Mouse (Mus musculus): ENCODE measurements around the gene Grm1. TPM values are rescaled to one million over a fixed set of nuclear protein-coding genes. Genes with fewer than 3 reads are reported as not detected.

Gene Grm1
- polyA plus RNA-seq, 2 experiments from 2014 or later: not detected

DNA sequence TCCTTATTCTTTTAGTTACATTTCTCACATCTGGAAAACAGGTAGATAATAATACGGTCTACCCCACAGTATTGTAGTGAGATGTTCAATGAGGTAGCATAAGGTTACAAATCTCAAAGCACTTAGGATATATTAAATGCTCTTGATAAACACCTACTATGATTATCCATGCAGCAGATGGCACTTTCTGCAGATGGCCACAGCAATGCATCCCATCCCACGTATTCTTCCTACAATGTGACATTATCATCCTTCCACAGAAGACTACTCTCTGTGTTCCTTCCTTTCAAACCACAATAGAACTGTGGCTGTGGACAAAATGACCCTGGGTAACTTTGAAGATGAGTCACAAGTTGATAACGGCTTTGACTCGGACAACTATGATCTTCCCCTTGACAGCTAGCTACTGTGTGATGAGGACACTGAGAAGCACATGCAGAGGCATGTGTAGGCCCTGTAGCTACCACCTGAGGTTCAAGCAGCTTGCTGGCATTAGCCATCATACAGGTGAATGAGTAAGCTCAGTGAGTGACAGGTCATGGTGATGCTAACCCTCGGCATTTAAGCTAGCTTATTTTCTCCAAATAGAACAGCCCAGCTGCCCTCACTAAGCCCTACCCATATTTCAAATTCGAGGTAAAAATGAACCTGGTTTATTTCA lies 117.5 kb downstream of the Grm1 start:
- ATAC-seq: no peak

DNA sequence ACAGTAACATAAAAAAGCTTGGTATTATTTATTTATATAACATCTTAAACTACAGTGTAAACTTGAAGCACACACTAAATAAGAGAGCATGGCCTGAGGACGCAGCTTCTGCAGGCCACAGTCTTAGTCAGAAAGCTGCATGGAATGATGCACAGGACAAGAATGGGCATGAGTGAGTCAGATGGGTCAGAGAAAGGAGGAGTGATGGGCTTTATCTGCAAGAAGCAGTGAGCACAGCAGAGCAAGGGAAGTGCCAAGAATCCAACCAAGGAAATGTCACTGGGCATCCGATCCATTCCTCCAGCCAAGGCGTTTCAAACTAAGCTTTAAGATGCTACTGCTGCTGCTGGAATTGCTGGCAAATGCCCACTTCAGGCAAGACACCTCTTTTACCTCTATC lies 131.6 kb downstream of the Grm1 start:
- ATAC-seq: no peak

DNA sequence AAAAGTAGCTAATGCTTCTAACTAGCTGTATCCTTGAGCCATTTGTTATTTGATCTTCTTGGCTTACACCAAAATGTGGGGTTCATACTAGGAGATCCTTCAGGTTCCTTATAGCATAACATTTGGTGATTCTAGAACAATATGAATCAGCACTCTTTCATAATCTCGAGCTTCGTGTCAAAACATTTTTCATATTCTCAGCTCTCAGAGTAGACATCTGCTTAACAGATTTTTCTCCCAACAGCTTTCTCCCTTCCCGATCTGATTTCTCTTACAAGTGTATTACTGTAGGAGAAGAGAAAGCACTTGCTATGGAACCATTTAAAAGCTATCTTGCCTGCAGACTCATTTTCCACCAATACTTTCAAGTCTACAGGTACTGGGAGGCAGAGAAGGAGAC lies 133.0 kb downstream of the Grm1 start:
- no peak for ATAC-seq

- ATAC-seq: no peak
Observed at GRCm38 (mm10) chr10:10947531-10947930, 134.6 kb downstream of the Grm1 start.

GRCm38 (mm10) chr10:10944003-10944402 lies 138.2 kb downstream of the Grm1 start:
- no peak for ATAC-seq

DNA sequence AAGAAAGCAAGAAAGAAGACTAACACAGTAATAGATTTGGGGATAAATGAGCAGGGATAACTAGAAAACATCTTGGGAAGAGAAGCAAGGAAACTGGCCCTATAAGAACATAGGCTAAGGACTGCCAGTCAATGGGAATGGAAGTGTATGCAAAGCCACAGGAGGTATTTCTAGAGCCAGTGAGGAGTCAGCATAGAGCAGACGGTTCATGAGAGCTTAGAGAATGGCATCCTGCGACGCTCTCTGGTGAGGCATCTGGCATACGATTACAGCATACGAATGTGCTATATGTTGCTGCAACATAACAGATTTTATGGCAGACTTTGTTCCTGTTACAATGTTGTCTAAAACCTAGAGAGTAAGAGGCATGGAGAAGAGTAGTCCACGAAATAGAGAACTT lies 139.9 kb downstream of the Grm1 start:
- no peak for ATAC-seq

DNA sequence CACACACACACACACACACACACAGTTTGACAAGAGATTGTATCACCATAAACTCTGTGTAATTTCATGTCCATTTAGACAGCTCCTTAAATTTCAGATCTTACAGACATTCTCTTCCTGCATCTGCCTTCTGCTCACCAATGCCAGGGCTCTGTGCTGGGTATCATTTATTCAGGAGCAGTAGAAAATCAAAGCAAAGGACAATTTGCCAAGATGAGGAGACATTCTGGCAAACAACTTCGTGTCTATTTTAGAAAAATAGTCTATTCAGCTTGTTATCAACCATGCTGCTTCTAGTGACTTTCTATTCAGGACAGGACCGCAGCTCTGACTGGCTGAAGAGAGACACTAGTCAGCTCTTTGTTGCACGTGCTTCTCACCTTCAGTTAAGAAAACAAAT lies 146.3 kb downstream of the Grm1 start:
- no peak for ATAC-seq

DNA sequence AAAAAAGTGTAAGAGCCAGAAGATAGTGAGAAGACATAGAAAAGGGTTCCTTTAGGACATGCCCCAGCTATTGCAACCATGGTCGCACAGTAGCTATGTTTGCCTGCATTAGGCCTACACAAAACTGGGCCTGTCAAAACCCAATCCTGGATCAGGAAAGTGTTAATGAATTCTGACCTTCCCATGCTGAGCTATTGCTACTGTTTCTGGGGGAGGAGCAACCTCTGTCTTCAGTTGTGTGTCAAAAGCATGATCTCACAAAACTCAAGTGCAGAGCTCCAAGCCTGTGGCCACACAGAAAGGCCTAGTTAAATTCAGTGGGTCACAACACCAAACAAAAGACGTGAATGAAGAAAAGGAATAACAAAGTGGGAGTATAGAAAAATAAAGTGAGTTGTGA lies 152.5 kb downstream of the Grm1 start:
- no peak for ATAC-seq

DNA sequence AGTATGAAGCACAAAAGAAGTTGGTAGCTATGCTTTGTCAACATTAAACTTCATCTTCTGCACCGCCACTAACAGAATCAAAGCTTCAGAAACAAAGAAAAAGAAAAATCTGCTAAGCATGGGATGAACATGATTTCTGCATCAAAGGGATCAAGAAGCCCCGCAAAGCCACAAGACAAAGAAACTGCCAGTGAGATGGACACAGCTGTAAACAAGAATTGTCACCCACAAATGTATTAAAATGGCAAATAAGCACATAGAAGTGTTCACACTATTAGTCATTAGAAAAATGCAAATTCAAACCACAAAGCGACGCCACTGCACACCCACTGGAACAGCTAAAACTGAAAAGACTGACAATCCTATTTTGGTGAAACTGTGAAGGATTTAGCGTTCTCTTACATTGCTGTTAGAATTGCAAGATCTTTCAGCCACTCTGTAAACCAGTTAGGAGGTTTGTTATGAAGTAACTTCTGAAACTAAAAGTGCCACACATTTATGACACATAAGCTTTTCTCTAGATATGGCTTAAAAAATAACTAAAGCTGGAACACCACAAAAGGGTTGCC lies 153.3 kb downstream of the Grm1 start:
- no peak for ATAC-seq

DNA sequence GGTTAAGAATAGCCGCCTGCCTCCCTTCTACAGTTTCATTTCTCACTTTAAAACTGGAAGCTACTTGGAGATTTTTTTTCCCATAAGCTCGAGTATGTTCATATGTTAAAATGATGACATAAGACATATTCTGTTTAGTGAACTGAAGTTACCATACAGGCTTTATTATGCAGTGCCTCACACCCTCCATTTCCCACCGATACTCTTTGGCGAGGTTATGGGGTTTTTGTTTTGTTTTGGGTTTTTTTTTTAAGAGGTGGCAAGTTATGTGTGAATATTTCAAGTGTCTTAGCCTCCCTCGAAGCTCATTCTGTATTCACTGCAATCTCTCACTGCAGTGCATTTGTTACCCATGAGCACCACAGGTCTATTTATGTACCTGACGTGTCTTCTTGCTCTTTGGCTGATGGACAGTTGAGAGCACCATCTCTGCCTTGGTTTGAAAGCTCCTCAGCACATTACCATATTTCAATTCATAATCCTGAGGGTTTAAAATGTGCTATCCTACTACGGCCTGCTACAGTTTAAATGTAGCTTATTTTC lies 164.2 kb downstream of the Grm1 start:
- no peak for ATAC-seq

DNA sequence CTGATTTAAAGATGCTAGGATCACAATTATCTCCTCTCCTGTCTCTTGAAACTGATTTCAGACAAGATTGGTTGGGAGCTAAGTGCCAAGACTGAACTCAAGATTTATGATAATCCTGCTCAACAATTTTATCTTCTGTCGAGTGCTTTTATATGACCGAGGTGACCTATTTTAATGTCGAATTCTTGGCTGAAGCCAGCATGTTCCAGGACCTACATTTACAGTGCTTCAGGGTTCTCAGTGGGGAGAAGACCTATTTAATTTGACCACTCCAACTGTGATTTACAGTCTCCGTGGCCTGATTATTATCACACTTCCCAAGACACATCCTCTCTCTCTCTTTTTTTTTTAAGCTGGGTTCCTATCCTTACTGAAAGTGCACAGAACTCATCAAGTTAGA lies 168.5 kb downstream of the Grm1 start:
- no peak for ATAC-seq

- ATAC-seq: no peak
Observed at GRCm38 (mm10) chr10:10890221-10890620, 191.9 kb downstream of the Grm1 start.

DNA sequence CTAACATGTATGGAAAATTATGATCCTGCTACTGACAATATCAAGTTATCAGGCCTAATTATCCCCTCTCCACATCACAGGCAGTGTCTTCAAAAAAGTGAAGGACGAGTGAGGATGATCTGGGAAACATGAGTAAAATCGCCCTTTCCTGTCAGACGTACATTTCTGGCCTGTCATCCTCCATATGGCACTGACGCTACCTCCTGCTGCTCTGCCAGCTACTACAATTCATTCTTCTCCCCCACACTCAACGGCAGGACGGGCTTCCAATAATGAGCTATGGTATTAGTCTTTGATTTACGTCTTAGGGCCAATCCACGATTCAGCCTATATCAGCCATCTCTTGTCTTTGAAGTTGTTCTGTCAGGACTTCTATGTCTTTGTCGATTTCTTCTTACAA lies 193.6 kb downstream of the Grm1 start:
- no peak for ATAC-seq

DNA sequence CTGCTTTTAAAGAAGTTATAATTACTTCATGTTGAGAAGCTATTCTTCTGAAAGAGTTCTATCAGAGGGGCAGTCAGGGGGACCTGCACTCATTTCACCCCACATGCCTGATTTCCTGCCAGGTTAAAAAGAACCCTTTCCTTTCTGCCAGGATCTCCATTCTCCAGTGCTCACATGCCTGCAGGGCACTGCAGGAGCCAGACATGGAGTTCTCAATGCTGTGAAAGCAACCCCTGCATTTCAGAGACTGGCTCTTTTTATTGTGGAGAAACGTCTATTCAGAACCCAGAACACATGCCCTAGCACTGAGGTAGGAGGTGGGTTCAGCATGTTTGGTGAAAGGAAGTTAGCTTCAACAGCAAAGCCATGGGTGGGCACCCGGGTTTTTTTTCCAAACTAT lies 197.2 kb downstream of the Grm1 start:
- no peak for ATAC-seq

GRCm38 (mm10) chr10:10872142-10872541 lies 210.0 kb downstream of the Grm1 start:
- no peak for ATAC-seq

DNA sequence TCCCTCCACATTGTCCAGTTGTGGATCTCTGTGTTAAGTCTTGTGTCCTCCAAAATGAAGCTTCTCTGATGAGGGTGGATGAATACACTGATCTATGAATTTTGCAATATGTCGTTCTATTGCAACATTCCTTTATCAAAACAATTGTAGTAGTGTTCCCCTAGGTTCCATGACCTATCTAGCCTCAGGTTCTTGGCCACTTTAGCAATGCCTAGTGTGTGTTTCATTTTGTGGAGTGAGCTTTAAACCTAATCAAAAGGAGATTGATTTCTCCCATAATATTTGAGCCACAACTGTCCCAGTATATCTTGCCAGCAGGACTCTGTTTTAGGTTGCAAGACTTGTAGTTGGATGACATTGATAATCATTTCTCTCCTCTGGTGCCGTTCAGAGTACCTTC lies 211.9 kb downstream of the Grm1 start:
- no peak for ATAC-seq

DNA sequence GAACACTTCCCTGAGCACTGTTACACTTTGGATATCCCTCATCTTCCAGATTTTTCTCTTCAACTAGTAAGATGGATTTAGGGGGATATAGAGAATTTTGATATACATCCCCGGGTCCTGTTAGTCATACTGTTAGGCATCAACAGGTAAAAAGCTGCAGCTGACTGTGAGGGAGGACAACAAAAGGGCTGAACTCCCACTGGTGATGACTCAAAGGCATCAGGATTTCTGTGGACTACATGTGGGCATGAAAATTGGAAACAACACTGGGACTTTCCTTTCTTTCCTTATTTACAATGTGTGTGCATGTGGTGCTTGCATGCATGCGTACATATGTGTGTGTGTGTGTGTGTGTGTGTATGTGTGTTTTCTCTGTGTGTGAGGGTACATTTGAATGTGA lies 215.9 kb downstream of the Grm1 start:
- no peak for ATAC-seq

DNA sequence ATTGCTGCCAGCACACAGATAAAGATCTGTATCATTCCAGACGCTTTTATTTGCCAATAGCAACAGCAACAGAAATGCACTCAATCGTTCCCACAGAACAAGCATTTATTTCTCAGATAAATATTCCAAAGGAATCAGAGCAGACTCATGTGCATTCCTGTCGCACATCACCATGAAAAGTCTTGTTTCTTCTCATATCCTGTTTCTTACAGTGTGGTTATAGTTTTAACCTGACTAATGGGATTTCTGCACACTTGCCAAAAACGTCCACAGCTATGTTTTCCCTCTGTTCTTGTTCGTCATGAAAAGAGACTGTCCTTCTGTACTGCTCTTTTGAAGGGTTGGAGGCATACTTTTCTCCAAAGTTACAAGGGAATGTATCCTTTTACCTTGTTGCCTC lies 217.4 kb downstream of the Grm1 start:
- no peak for ATAC-seq

GRCm38 (mm10) chr10:10847376-10848286 lies 234.5 kb downstream of the Grm1 start:
- ATAC-seq: no peak

DNA sequence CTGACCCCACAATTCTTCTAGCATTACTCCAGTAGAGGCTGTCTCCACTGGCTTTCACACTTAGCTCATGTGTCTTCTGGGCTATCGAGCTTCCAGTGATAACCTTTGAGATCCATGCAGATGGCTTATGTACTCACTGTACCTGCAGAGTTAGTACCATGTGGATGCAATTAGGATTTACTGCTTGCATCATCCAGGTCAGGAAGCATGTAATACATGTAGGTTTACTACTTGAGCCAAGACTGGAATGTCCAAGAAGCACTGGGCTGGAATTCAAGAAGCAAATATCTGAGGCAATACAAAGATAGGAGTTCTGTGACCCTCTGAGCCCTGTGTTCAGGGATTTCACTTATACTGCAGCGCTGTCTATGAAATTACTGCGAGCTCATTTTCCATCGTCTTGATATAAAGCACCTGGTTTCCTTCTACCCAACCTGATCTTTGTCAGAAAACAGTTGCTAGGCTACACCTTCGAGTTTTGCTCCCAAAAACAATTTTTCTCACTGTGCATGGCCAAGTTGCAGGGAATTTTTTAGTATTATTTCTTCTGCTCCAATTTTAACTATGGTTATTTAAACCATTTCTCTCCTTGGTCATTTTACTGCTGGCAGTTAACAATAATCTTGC lies 237.0 kb downstream of the Grm1 start:
- ATAC-seq: no peak

- ATAC-seq: no peak
Observed at GRCm38 (mm10) chr10:10835406-10835805, 246.8 kb downstream of the Grm1 start.

GRCm38 (mm10) chr10:10834828-10835227 lies 247.3 kb downstream of the Grm1 start:
- ATAC-seq: no peak

DNA sequence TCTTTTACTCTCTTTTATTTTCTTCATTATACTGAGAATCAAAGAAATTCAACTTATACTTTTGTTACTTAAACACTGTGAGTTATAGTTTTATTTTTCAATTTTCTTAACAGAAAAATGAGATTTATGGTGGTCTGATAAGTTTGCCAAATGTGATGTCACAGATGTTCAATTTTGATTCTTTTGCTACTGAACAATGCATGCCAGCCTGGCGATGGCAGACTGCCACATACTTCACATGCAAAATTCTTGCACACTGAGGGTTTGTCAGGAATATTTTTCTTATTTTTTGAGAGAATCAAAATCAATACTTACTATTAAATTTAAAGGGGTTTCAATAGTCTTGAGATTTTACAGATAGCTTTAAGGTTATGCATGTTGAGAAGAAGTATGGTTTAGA lies 251.0 kb downstream of the Grm1 start:
- ATAC-seq: no peak
